Mouse (Mus musculus): ENCODE measurements at regions not wholly inside any gene's neighbourhood (a gene's known extent, or its start where the extent isn't known, plus 50 kb on each side); places are given as distances from the start of the nearest gene placed in this dataset.

- no peak for TF ChIP-seq MAX (IDR thresholded peaks at IDR 0.05)
- TF ChIP-seq USF1 (IDR thresholded peaks at IDR 0.05; ENCODE audit: low read depth), result no peak
- no peak for TF ChIP-seq CTCF (IDR thresholded peaks at IDR 0.05; ENCODE audit: control insufficient read depth, insufficient read depth, insufficient read length)
- TF ChIP-seq MYOG (IDR thresholded peaks at IDR 0.05; ENCODE audit: control insufficient read depth, extremely low read depth, insufficient read length), result no peak
- TF ChIP-seq MYOD1 (IDR thresholded peaks at IDR 0.05; ENCODE audit: control insufficient read depth, insufficient read length, low read depth), result no peak
- TF ChIP-seq FOSL1 (IDR thresholded peaks at IDR 0.05; ENCODE audit: insufficient read depth, low read length, poor library complexity, severe bottlenecking), result no peak
These were observed 253.1 kb upstream of the Tram1l1 start for GRCm38 (mm10) chr3:124067538-124067937.
